Mouse (Mus musculus): Measurements from ENCODE around the gene Auts2.

GRCm38 (mm10) chr5:131537831-131538310, 1005.3 kb downstream of the Auts2 start:
- no peak for TF ChIP-seq CTCF (IDR thresholded peaks at IDR 0.05)
- TF ChIP-seq EP300 (IDR thresholded peaks at IDR 0.05), result no peak

All from lung, postnatal 0 days (tissue).